Mouse (Mus musculus): ENCODE measurements around the gene Sfmbt1.

Gene Sfmbt1

DNA sequence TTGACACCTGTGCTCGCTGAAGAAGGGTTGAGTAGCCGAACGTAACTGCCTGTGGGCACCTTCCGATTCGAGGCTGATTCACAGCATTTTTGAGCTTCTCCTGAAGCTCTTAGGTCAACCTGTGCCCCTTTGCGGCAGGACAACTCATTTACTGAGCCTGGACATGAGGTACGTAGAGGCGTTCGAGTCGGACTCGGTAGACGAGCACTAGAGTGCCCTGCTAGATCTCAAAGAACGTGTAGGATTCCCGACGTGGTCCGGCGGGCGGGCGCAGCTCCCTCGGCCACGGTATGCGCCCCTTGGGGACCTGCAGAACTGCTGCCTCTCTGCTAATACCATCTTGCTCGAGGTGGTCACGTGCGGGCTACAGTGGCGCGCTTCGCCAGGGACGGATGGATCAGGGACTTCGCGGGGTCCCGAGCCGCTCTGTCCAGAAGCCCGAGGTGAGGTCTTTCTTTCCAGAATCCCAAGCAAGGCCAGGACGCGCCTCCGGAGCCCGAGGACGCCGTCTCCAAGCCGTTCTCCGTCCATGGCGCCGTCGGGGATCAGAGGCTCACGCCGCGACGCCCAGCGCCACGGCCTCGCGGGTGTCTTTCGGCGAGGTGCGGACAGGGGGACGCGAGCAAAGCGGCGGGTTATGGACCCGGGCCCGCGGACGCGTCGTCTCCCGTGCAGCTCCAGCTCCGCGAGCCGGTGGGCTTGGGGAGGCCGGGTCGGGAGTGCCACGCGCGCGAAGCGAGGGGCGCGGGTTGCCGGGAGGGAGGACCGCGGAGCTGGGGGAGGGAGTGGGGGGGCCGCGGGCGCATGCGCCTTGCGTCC lies at the start of gene Sfmbt1:
Sfmbt1 (plus strand) TSS at position 51 of the 819 bp plus-strand sequence.
- DNase-seq (ENCODE audit: low read depth, low spot score), result peak; percentile 72

DNA sequence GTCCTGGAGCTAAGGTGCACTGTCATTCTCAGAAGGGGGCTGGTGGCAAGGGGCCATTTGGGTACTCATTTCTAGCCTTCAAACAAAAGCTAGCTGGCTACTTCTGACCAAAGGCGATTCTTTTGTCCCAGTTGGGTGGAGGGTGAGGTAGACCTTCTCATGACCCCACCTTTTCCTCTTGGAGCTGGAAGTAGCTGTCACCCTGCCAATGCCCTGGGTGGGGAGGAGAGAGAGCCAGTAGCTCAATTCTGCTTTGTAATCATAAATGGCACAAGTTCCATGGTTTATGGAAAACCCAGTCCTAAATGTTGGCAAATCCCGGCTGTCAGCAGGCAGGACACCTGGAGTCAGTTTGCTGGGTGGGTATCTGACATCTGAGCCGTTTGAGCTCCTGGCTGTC lies 48.6 kb upstream of the Sfmbt1 start:
- no peak for DNase-seq (ENCODE audit: low read depth, low spot score)

DNA sequence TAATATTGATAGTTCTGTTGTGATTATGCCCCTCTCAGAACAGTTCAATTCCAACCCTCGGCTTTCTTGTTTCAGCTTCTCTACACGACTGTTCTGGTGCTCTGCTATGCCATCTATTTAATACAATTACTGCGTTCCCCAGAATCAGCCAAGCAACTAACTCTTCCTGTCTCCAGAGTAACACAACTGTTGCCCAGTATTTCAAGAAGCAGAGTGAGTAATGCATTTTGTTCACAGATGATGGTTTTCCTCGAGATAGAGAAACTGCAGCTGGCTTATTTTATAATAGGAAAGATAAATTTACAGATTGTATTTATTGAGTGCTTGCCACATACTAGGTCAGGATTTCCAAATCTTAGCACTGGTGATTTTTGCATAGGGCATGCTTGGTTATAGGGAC lies 48.0 kb upstream of the Sfmbt1 start:
- DNase-seq (ENCODE audit: low read depth, low spot score), result no peak

DNA sequence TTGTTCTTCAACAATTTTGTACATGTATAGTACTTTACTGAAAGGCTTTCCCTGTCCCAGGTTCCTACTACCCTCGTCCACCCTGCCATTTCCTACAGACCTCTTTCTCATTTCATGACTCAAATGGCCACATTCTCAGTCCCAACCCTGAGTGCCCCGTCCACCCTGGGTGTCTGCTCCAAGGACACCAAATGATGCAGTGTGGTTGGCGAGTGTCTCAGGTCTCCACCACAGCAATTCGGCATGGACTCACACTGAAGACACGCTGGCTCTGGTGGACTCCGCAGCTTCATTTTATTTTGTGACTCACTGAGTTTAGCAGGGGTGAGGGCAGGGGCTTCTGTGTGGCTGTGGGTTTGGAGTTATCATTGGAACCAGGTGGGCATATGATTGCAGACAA lies 44.5 kb upstream of the Sfmbt1 start:
- no peak for DNase-seq (ENCODE audit: low read depth, low spot score)

DNA sequence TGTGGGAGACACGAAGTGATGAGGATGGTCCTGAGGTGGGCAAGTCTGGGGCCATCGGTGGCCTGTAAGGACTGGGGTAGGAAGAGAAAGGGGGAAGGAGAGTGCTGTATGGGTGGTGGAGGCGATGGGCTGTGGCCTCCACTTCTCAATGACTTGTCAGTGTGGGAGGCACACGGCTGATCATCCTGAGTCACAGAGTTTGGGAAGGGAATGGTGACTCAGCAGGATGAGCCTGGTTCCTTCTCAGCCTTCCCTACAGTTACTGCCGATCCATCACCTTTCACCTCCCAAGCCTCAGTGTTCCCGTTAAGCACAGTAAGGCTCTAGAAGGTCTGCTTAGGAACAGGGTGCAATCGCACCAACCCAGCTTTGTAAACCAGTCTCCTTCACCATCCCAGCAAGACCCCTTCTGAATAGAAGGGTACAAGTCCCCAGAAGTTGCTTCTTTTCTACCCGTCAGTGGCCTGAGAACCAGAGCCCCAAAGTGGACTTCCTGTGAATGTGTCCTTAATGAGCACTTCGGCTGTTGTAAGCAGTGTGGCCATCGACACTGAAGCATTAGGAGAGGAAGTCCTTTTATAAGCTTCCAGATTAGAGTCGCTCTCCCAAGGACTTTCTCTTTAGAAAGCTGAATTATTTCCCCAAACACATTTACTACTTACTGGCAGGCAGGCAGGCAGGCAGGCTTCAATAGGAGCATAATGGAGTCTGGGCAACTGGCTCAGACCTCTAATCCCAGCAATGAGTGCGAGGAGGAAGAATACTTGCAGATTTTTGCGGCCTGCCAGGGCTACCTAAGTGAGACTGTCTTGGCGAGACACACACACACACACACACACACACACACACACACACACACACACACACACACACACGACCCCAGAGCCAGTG lies 43.3 kb upstream of the Sfmbt1 start:
- no peak for DNase-seq (ENCODE audit: low read depth, low spot score)

DNA sequence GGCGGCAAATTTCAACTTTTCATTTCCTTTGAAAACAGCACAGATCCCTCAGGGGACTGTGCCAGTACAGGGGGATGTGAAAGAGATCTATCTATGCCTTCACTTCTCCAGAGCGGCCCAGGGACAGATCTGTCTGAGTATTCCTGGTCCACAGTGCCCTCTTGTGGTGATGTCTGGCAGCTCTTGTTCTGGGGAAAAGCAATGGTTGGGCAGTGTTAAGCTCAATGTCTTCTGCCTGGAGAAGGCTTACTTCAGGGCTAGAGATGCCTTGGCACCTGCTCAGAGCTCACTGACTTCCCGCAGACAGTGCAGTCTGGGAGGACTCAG lies 42.7 kb upstream of the Sfmbt1 start:
- DNase-seq (ENCODE audit: low read depth, low spot score), result peak; percentile 67

DNA sequence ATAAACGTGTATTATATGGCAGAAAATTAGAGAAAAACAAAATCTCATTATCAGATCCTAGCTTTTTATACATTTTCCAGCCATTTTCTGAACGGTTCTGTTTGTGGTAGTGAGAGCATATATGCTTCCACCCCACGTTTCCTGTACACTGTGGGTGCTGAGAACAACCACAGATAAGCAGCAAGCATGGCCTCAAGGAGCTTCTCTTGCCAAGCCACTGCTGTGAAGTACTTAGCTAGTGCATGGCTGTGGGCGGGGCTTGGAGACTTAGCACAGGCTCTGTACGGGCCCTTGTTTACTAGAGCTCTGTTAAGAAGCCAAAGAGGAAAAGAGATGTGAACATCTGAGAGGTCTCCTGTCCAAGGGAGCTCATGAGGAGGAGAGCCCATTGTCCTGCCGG lies 39.7 kb upstream of the Sfmbt1 start:
- no peak for DNase-seq (ENCODE audit: low read depth, low spot score)

DNA sequence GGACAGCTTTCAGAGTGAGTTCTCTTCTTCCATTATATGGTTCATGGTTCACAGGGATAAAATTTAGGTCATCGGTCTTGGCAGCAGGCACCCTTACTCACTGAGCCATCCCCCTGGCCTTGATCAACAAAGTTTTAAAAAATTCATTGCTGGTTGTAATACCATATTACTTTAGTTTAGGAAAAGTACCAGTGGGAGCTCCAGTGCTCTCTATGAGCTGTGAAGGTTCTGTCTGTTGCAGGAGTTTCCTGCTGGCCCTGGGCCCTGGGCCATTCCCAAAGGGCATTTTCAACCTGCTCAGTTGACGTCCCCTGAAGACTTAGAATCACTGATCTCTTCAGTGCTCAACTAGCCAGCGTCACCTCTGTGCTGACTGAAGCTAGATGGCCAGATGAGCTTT lies 32.5 kb upstream of the Sfmbt1 start:
- no peak for DNase-seq (ENCODE audit: low read depth, low spot score)

DNA sequence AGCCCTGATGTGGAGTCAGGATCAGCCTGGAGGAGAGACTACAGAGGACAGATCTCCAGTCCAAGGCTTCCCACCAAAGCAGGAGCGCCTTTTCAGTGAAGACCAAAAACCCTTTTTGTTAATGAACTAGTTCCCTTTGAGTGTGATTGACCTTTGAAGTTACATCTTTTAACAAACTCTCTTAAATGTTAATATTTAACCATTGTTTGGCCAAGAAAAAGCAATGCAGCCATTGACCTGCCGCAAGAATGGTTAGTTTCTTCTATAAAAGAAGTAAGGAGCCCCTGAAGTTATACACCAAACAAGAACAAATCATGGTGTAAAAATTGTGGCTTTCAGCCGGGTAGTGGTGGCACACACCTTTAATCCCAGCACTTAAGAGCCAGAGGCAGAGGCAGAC lies 24.0 kb upstream of the Sfmbt1 start:
- DNase-seq (ENCODE audit: low read depth, low spot score), result no peak

DNA sequence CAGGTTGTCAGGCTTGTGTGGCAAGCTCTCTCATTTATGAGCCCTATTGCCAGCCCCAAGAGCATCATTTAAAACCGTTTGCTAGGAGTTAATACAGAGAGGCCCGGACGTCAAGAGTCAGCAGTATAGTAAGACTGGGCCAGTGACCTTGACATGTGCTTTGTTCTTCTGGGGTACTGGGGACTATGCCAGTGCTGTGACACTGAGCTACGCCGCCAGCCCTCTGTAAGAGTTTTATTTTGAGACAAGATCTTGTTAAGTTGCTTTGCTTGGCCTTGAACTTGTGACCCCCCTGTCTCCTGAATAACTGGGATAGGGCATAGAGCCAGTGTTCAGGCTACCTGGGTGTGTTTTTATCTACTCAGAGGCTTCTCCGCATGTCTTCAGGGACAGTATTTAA lies 22.2 kb upstream of the Sfmbt1 start:
- DNase-seq (ENCODE audit: low read depth, low spot score), result no peak

DNA sequence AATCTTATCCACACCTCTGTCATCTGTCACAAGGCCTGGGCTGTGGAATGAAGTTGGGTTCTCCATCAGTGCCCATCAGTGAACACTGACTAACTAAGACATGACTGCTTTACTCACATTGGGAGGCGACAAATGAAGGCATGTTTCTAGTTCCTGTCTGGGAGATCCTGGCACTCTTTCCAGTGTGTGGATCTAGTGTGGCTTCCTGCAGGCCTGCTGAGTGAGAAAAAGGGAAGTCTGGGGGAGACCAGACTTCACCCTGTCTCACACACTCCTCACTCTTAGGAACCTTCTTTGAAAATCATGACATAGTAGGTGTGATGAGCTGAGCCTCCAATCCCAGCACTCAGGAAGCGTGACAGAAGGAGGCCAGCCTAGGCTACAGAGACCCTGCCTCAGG lies 19.9 kb upstream of the Sfmbt1 start:
- DNase-seq (ENCODE audit: low read depth, low spot score), result no peak

DNA sequence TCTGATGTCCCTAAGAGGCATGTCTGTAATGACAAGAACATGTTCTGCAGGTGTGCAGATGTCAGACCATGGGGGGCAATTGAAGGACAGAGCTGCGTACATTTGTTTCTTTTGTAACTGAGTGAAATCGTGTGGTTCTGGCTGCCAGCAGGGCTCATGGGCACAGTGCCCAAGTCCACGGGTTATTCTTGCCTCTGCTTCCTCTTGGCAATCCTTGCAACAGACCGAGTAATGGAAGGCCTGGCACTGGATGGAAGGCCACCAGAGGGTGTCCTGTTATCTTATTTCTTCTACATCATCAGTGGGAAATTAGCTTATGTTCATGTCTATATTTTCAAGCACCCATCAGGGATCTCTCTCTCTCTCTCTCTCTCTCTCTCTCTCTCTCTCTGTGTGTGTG lies 19.0 kb upstream of the Sfmbt1 start:
- DNase-seq (ENCODE audit: low read depth, low spot score), result no peak

DNA sequence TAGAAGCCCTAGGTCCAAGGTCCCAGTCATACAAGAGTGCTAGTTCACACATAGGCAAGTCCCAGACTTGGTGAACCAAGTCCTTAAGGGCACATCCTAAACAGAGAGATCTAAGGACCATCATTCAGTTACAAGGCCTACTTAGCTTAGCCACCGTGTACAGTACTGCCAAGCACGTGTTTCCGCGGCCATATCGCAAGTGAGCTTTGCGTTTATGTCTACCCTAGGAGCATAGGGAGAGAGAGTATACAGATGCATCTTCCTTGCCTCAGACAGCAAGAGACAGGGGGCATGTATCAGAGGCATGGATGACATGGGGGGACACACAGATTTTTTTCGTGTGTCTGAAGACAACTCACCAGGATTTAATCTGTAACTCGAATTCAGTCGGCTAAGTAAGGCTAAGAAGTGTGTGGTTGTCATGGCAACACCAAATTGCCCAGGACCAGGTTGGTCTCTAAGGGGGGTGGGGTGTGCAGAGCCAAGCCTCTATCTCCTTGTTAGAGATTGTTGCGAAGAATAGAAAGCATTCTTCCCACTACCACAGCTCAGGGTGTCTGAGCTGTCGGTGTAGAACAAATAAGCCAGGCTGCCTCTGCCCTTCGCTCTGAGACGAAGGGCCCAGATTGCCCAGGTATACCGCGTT lies 17.1 kb upstream of the Sfmbt1 start:
- no peak for DNase-seq (ENCODE audit: low read depth, low spot score)

DNA sequence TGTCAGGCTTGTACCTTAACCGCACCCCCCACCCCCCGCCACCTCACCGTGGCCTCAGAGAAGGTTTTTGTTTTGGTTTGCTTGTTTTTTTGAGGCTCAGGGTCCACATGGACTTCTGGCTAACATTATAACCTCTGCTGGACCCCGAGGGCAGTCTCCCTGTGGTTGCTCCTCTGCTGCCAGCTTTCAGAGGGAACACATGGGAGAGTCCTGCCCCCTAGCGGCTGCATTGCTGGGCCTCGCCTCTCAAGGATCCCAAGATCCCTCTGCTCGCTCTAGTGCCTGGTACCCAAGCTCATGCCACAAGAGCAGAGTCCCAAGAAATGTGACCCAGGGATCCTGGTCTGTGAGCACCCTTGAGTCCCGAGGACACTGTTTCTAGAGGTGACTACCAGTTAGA lies 15.0 kb upstream of the Sfmbt1 start:
- DNase-seq (ENCODE audit: low read depth, low spot score), result no peak

DNA sequence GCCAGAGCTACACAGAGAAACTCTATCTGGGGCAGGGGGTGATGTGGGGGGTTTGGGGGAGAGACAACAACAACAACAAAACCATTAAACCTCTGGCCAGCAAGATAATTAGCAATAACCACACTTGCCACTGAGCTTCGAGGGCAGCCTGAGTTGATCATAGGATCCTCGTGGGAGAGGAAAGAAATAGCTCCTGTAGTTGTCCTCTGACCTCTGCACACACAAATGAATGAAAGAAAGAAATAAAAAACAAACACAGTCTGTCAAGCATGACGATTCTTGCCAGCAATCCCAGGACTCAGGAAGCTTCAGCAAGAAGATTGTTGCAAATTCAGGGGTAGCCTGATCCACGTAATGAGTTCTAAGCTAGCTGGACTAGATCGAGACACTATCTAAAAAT lies 12.1 kb upstream of the Sfmbt1 start:
- DNase-seq (ENCODE audit: low read depth, low spot score), result no peak

DNA sequence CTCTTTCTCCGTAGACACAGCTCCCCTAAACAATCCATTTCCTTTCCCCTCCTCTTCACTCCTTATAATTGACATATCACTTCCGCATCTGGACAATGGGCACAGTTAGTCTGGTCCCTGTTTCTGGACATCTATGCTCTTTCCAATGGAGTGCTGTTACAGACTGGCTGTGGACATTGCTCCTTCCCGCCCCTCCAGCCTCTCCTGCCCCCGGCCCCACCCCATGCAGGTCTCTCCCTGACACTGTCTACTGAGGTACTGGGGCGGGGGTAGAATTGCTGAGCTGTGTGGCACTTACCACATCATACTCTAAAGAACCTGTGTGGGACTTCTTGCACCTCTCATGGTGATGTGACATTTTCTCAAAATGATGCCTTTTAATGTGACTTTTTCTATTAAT lies 11.6 kb upstream of the Sfmbt1 start:
- no peak for DNase-seq (ENCODE audit: low read depth, low spot score)

DNA sequence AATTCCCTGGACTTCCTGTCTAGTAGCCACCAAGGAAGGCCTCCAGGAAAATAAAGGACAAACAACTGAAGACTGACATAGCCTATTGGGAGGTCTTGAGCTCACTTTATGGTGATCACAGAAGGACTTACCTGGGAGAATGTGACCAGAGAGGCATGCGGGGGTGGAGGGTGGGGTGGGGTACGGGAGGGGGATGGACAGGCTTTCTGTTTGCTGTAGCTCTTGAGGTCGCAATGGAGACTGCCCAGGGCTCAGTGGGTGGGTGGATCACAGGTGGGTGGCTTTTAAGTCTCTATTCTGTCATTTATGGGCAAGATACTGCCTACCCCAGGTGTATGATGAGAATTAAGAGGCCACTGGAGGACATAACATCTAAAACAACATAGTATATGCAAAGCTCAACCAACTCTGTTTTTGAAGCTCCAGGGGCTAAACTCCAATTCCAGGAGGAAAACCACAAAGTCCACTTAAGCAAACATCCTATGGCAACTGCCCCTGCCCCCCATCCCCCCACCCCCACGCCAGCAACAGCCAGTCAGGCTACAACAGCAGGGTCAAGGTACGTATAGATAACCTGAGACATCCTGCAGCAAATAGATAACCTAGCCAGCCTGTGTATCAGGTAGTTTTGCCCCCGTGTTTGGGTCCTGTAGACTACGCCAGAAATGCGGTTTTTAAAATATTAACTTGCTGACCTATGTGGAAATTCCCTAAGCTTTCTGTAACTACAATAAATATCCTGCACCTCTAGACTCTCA lies 10.4 kb upstream of the Sfmbt1 start:
- no peak for DNase-seq (ENCODE audit: low read depth, low spot score)

DNA sequence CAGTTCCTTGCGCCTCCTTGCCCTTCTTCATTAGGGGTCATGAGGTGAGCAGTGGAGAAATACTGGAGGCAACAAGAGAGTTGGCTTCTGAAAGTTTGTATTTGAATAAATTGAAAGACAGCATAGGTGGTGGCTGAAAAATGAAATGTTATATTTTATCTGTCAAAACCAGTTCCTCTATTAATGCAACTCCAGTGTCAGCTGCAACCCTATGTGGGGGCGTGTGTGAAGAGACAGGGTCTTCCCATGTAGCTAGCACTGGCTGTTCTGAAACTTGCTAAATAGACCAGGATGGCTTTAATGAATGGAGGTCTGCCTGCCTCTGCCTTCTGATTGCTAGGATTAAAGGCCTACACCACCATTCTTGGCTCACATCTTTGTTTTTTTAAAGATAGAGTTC lies 2.8 kb upstream of the Sfmbt1 start:
- no peak for DNase-seq (ENCODE audit: low read depth, low spot score)

DNA sequence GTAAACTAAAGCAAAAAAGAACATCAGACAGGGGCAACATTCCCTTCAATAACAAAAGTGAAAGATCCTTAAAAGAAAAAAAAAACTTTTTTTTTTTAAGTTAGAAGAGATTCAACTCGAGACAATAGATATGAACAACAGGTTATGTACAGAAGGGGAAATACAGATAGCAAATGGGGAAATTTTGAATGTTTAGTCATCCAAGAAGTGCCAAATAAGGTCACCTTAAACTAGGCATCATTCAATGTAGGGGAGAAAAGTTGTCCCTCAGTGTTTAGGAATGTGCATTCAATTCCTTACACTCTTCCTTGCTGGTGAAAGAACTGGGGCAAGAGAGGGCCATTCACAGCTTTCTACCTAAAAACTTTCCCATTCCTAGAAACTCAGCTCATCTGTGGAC lies 880 bp upstream of the Sfmbt1 start:
- no peak for DNase-seq (ENCODE audit: low read depth, low spot score)

DNA sequence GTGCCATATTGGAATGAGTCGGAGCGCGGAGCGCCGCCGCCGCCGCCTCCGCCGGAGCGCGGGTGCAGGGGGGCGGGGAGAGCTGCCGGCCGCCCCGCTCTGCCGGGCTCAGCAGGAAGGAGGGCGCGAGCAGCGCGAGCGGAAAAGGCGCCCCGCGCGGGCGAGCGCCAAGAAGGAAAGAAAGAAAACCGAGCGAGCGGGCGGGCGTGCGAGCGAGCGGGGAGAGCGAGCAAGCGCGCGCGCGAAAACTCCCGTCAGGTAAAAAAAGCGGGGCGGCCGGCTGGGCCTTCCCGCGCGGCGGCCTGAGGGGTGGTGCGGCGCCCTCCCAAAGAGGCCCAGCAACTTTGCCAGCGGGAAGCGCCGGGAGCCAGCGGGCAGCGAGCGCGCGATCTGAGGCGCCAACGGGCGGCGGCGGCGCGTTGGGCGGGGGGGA lies 985 bp downstream of the Sfmbt1 start:
- no peak for DNase-seq (ENCODE audit: low read depth, low spot score)

DNA sequence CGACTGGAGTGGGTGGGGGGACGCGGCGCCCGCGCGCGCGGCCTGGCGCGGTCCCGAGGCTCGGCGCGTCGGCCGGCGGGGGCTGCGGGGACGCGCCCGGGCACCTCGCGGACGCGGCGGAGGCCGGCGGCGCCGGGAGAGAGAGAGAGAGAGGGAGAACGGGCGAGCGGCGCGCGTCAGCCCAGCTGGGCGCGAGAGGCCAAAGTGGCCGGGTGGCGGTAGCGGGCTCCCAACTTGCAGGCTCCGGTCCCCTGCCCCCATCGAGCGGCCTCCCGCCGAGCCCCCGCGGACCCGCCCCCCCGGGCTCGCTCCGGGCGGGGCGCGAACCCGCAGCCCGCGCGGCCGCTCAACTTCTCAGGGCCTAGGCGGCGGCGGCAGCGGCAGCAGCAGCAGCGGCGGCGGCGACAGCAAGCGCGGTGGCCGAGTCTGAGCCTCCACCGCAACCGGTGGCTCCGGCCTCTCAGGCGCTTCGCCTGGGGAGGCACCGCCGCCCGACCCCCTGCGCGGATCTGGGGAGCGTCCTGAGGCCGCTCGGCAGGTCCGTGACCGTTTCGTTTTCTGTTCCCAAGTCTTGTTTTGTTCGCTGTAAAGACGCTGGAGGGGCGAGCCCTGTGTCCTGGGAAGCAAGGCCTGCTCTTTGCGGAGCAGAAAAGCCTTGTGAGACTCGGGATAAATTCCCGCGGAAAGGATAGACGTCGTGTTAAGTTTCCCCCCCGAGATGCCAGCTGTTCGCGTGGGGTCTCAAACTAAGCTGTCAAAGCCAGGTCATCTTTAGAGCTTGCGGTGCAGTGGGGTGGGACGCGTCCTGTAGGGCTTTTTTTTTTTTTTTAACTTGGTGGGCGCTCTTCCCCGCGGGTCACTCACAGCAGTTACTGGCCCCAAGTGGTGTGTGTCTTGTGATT lies 1.7 kb downstream of the Sfmbt1 start:
- DNase-seq (ENCODE audit: low read depth, low spot score), result no peak
